In genomic region chr4:43730750-43731297, GRCm38 (mm10) we compare ENCODE assay signal across 20 mouse cellular contexts. TPM values are rescaled to one million over a fixed set of nuclear protein-coding genes. Genes with fewer than 3 reads are reported as not detected.
DNase-seq lines count a peak whose midpoint lies in the region; ATAC-seq and TF ChIP-seq lines count a peak whose summit lies in the region.
"Had no signal": no experiment of that assay in that cellular context is flagged by ENCODE, and none has a peak within 500 bp of the region (broad histone marks: within the 10 kb centered on the region; RNA-seq: fewer than 3 reads in every experiment).

No protein-coding gene starts in this region.

- peaks cover 48% of the 10 kb centered on the region for H3K4me1 ChIP-seq in heart, embryonic 11.5 days (ENCODE audit: control insufficient read depth, insufficient read depth, low read length)
- H3K4me1 ChIP-seq in heart, embryonic 10.5 days: peaks cover 82% of the 10 kb centered on the region
- peaks cover 6% of the 10 kb centered on the region for H3K4me1 ChIP-seq in liver, embryonic 16.5 days (ENCODE audit: control insufficient read depth, low read depth, low read length)
- H3K4me1 ChIP-seq in thymus, adult 2 months (replicated peaks; ENCODE audit: control insufficient read depth, insufficient read depth, low read length): no peaks in the 10 kb centered on the region
- H3K4me1 ChIP-seq: midbrain, embryonic 13.5 days had no signal

- no peak for TF ChIP-seq POLR2A in thymus, adult 2 months (IDR thresholded peaks at IDR 0.05; ENCODE audit: control insufficient read depth, extremely low read depth, insufficient read depth, low read length, poor library complexity)

- TF ChIP-seq CTCF in thymus, adult 2 months (IDR thresholded peaks at IDR 0.05; ENCODE audit: borderline replicate concordance, control insufficient read depth, extremely low read depth, insufficient read depth, low read length, poor library complexity): no peak

- no peaks in the 10 kb centered on the region for H3K27me3 ChIP-seq in heart, embryonic 11.5 days (ENCODE audit: control insufficient read depth, insufficient read depth, low read length)
- H3K27me3 ChIP-seq in heart, embryonic 10.5 days (ENCODE audit: insufficient read depth, poor library complexity, severe bottlenecking): no peaks in the 10 kb centered on the region
- no peaks in the 10 kb centered on the region for H3K27me3 ChIP-seq in liver, embryonic 16.5 days (ENCODE audit: control insufficient read depth, insufficient read depth, low read depth, low read length)
- no peaks in the 10 kb centered on the region for H3K27me3 ChIP-seq in thymus, adult 2 months (ENCODE audit: control insufficient read depth, insufficient read depth, low read length)
- H3K27me3 ChIP-seq: embryonic facial prominence, embryonic 15.5 days; liver, embryonic 13.5 days; midbrain, embryonic 13.5 days had no signal

- H3K4me2 ChIP-seq in heart, embryonic 11.5 days: no peak overlapping the region; the same call in 1 of the 2 replicates
- no peak overlapping the region for H3K4me2 ChIP-seq in liver, embryonic 16.5 days (ENCODE audit: low read depth, low read length)
- H3K4me2 ChIP-seq: embryonic facial prominence, embryonic 15.5 days; midbrain, embryonic 13.5 days had no signal

- H3K36me3 ChIP-seq in heart, embryonic 11.5 days (ENCODE audit: control insufficient read depth, insufficient read depth, low read length): no peaks in the 10 kb centered on the region
- no peaks in the 10 kb centered on the region for H3K36me3 ChIP-seq in heart, embryonic 10.5 days
- H3K36me3 ChIP-seq in liver, embryonic 16.5 days (ENCODE audit: control insufficient read depth, insufficient read depth): no peaks in the 10 kb centered on the region
- no peaks in the 10 kb centered on the region for H3K36me3 ChIP-seq in thymus, adult 2 months (ENCODE audit: control insufficient read depth, insufficient read depth, low read length)
- H3K36me3 ChIP-seq: embryonic facial prominence, embryonic 15.5 days; hindbrain, embryonic 10.5 days; liver, embryonic 13.5 days; midbrain, embryonic 13.5 days had no signal

- H3K9ac ChIP-seq in heart, embryonic 11.5 days (ENCODE audit: low read depth, low read length): no peak overlapping the region
- H3K9ac ChIP-seq in liver, embryonic 16.5 days (ENCODE audit: low read depth, low read length): no peak overlapping the region
- H3K9ac ChIP-seq: embryonic facial prominence, embryonic 15.5 days; forebrain, postnatal 0 days; liver, embryonic 13.5 days; midbrain, embryonic 13.5 days had no signal

- H3K9me3 ChIP-seq in heart, embryonic 11.5 days (replicated peaks; ENCODE audit: control insufficient read depth, low read length): no peaks in the 10 kb centered on the region
- no peaks in the 10 kb centered on the region for H3K9me3 ChIP-seq in heart, embryonic 10.5 days
- no peaks in the 10 kb centered on the region for H3K9me3 ChIP-seq in liver, embryonic 16.5 days (replicated peaks; ENCODE audit: control insufficient read depth, low read length)
- H3K9me3 ChIP-seq: embryonic facial prominence, embryonic 15.5 days; hindbrain, embryonic 10.5 days; liver, embryonic 13.5 days; midbrain, embryonic 13.5 days had no signal

- H3K27ac ChIP-seq in heart, embryonic 11.5 days (ENCODE audit: low read depth, low read length): no peak overlapping the region
- peak overlapping the region; percentile 85 for H3K27ac ChIP-seq in heart, embryonic 10.5 days
- no peak overlapping the region for H3K27ac ChIP-seq in liver, embryonic 16.5 days (ENCODE audit: low read length)
- no peak overlapping the region for H3K27ac ChIP-seq in thymus, adult 2 months (ENCODE audit: control insufficient read depth, insufficient read depth, low read length)
- H3K27ac ChIP-seq: embryonic facial prominence, embryonic 15.5 days; hindbrain, embryonic 10.5 days; midbrain, embryonic 13.5 days had no signal

- H3K4me3 ChIP-seq in heart, embryonic 11.5 days (ENCODE audit: low read depth, low read length): no peak overlapping the region
- H3K4me3 ChIP-seq in heart, embryonic 10.5 days: no peak overlapping the region
- H3K4me3 ChIP-seq in liver, embryonic 16.5 days (ENCODE audit: low read depth, low read length): no peak overlapping the region
- no peak overlapping the region for H3K4me3 ChIP-seq in thymus, adult 2 months (ENCODE audit: control insufficient read depth, insufficient read depth, low read length)
- H3K4me3 ChIP-seq: embryonic facial prominence, embryonic 15.5 days; hindbrain, embryonic 10.5 days; liver, embryonic 13.5 days; midbrain, embryonic 13.5 days had no signal

- 50% methylated on average over 21 of the region's 21 CpGs for WGBS in heart, embryonic 11.5 days (ENCODE audit: insufficient replicate concordance)
- WGBS in heart, embryonic 10.5 days: 53% methylated on average over 21 of the region's 21 CpGs
- 60% methylated on average over 21 of the region's 21 CpGs for WGBS in liver, embryonic 16.5 days (ENCODE audit: insufficient replicate concordance)
- WGBS in thymus, adult 2 months: 68% methylated on average over 21 of the region's 21 CpGs

- no peak for ATAC-seq in heart, embryonic 11.5 days (replicated peaks; ENCODE audit: insufficient number of reproducible peaks, low FRiP score, low TSS enrichment)
- ATAC-seq in liver, embryonic 16.5 days (ENCODE audit: low read depth): 0 out of 2 replicates have a peak, but pooled peaks have one; percentile 3
- ATAC-seq: forebrain, postnatal 0 days; midbrain, embryonic 13.5 days had no signal

- DNase-seq in heart, adult 18-20 months: peak; percentile 54 to 63
- DNase-seq in A20 (ENCODE audit: low read depth, low spot score): peak; percentile 24
- no peak for DNase-seq in heart, embryonic 10.5 days (ENCODE audit: low spot score)
- no peak for DNase-seq in adrenal gland, adult 2 months
- no peak for DNase-seq in yolk sac, embryonic 10.5 days (ENCODE audit: low spot score)
- no peak for DNase-seq in thymus, adult 2 months
- DNase-seq: adrenal gland, postnatal 25 days; B cell, adult 2 months; cerebellum, adult 8-10 months; forebrain, postnatal 0 days; kidney, adult 9 months; retina, postnatal 1 day had no signal

RNA-seq across cellular contexts. Expression of gene Spaar, which starts 1.0 kb away (rescaled TPM):
- 1 to 10 TPM; 3.4 to 4.5 TPM for total RNA-seq in heart, adult 18-20 months (2021)
- 0.16 and 0.24 TPM in 2 replicates for polyA plus RNA-seq in heart, embryonic 11.5 days (2014; fragmentation: Nextera tagmentation; extraction: Ambion mirVana)
- 0.16 and 0.23 TPM in 2 replicates for polyA plus RNA-seq in heart, embryonic 10.5 days (2016; fragmentation: Nextera tagmentation; extraction: Ambion mirVana)
- 0.02 and 0.04 TPM in 2 replicates for polyA plus RNA-seq in liver, embryonic 16.5 days (2015; fragmentation: Nextera tagmentation; extraction: Ambion mirVana)
- total RNA-seq in adrenal gland, adult 2 months (2021): 1 to 10 TPM; 1.5 to 2.4 TPM
- polyA plus RNA-seq in adrenal gland, adult 2 months (2012; rRNA removed): 2.0 and 2.6 TPM in 2 replicates
- polyA plus RNA-seq in thymus, adult 2 months (2012; rRNA removed): 0.64 and 0.96 TPM in 2 replicates
- polyA plus RNA-seq: hindbrain, embryonic 10.5 days; liver, embryonic 13.5 days; midbrain, embryonic 13.5 days; neural tube, embryonic 11.5 days had no signal

RNA-seq across cellular contexts. Expression of gene Hrct1, which starts 3.8 kb away (rescaled TPM):
- total RNA-seq in heart, adult 18-20 months (2021): 1 to 10 TPM; 4.2 to 4.9 TPM
- 0.59 and 0.99 TPM in 2 replicates for polyA plus RNA-seq in heart, embryonic 11.5 days (2014; fragmentation: Nextera tagmentation; extraction: Ambion mirVana)
- polyA plus RNA-seq in heart, embryonic 10.5 days (2016; fragmentation: Nextera tagmentation; extraction: Ambion mirVana): 0.53 and 0.92 TPM in 2 replicates
- polyA plus RNA-seq in liver, embryonic 16.5 days (2015; fragmentation: Nextera tagmentation; extraction: Ambion mirVana): 0.22 TPM in 1 of 2 replicates, not detected in the other
- 1 to 10 TPM; 2.2 to 3.9 TPM for total RNA-seq in adrenal gland, adult 2 months (2021)
- 8.1 and 14.2 TPM in 2 replicates for polyA plus RNA-seq in adrenal gland, adult 2 months (2012; rRNA removed)
- polyA plus RNA-seq in thymus, adult 2 months (2012; rRNA removed): 1.2 and 1.8 TPM in 2 replicates
- polyA plus RNA-seq: neural tube, embryonic 11.5 days had no signal

RNA-seq across cellular contexts. Expression of gene Olfr71, which starts 20.8 kb away (rescaled TPM):
- total RNA-seq in heart, adult 18-20 months (2021): not detected
- polyA plus RNA-seq in heart, embryonic 11.5 days (2014; fragmentation: Nextera tagmentation; extraction: Ambion mirVana): not detected in 2 replicates
- polyA plus RNA-seq in heart, embryonic 10.5 days (2016; fragmentation: Nextera tagmentation; extraction: Ambion mirVana): not detected in 2 replicates
- not detected in 2 replicates for polyA plus RNA-seq in liver, embryonic 16.5 days (2015; fragmentation: Nextera tagmentation; extraction: Ambion mirVana)
- total RNA-seq in adrenal gland, adult 2 months (2021): not detected
- not detected in 2 replicates for polyA plus RNA-seq in adrenal gland, adult 2 months (2012; rRNA removed)
- not detected in 2 replicates for polyA plus RNA-seq in thymus, adult 2 months (2012; rRNA removed)
- total RNA-seq: adrenal gland, postnatal 25 days; forebrain, postnatal 0 days; layer of hippocampus, postnatal 25 days had no signal
- polyA plus RNA-seq: embryonic facial prominence, embryonic 15.5 days; forebrain, postnatal 0 days; hindbrain, embryonic 10.5 days; liver, embryonic 13.5 days; neural tube, embryonic 11.5 days had no signal

RNA-seq across cellular contexts. Expression of gene Olfr70, which starts 30.2 kb away (rescaled TPM):
- not detected for total RNA-seq in heart, adult 18-20 months (2021)
- not detected in 2 replicates for polyA plus RNA-seq in heart, embryonic 11.5 days (2014; fragmentation: Nextera tagmentation; extraction: Ambion mirVana)
- not detected in 2 replicates for polyA plus RNA-seq in heart, embryonic 10.5 days (2016; fragmentation: Nextera tagmentation; extraction: Ambion mirVana)
- not detected in 2 replicates for polyA plus RNA-seq in liver, embryonic 16.5 days (2015; fragmentation: Nextera tagmentation; extraction: Ambion mirVana)
- total RNA-seq in adrenal gland, adult 2 months (2021): not detected
- not detected in 2 replicates for polyA plus RNA-seq in adrenal gland, adult 2 months (2012; rRNA removed)
- not detected in 2 replicates for polyA plus RNA-seq in thymus, adult 2 months (2012; rRNA removed)
- total RNA-seq: adrenal gland, postnatal 25 days; forebrain, postnatal 0 days; layer of hippocampus, postnatal 25 days had no signal
- polyA plus RNA-seq: embryonic facial prominence, embryonic 15.5 days; forebrain, postnatal 0 days; hindbrain, embryonic 10.5 days; liver, embryonic 13.5 days; midbrain, embryonic 13.5 days; neural tube, embryonic 11.5 days had no signal

RNA-seq across cellular contexts. Expression of gene Olfr159, which starts 40.0 kb away (rescaled TPM):
- not detected for total RNA-seq in heart, adult 18-20 months (2021)
- not detected in 2 replicates for polyA plus RNA-seq in heart, embryonic 11.5 days (2014; fragmentation: Nextera tagmentation; extraction: Ambion mirVana)
- not detected in 2 replicates for polyA plus RNA-seq in heart, embryonic 10.5 days (2016; fragmentation: Nextera tagmentation; extraction: Ambion mirVana)
- not detected in 2 replicates for polyA plus RNA-seq in liver, embryonic 16.5 days (2015; fragmentation: Nextera tagmentation; extraction: Ambion mirVana)
- total RNA-seq in adrenal gland, adult 2 months (2021): not detected
- not detected in 2 replicates for polyA plus RNA-seq in adrenal gland, adult 2 months (2012; rRNA removed)
- polyA plus RNA-seq in thymus, adult 2 months (2012; rRNA removed): not detected in 2 replicates
- total RNA-seq: adrenal gland, postnatal 25 days; forebrain, postnatal 0 days; layer of hippocampus, postnatal 25 days had no signal
- polyA plus RNA-seq: embryonic facial prominence, embryonic 15.5 days; forebrain, postnatal 0 days; hindbrain, embryonic 10.5 days; liver, embryonic 13.5 days; midbrain, embryonic 13.5 days; neural tube, embryonic 11.5 days had no signal

Comparison
In these comparisons a context has a peak if more than half of its experiments do, and no peak if none do; other contexts are left out.
1. DNase-seq: peak in heart, adult 18-20 months (2 of 2) and A20 (single experiment); none in heart, embryonic 10.5 days (single experiment), adrenal gland, adult 2 months (single experiment), yolk sac, embryonic 10.5 days (single experiment) and thymus, adult 2 months (single experiment).